Mouse (Mus musculus) CH12.LX (cell line): ENCODE measurements around the gene Gpank1. TPM values are rescaled to one million over a fixed set of nuclear protein-coding genes. Genes with fewer than 3 reads are reported as not detected.

ENCODE experiments used
- DNase-seq: peaks from one replicate; pipeline ENCODE4 v3.0.0-alpha.2; 2013; ENCODE audit errors: extremely low read depth
- H3K27ac ChIP-seq: 2 replicates; pipeline ENCODE4 v1.5.1; 2012; ENCODE audit warnings: low read depth, mild to moderate bottlenecking, control low read depth, moderate library complexity; ENCODE audit not compliant: insufficient read depth
- H3K27me3 ChIP-seq: replicated peaks from 2 replicates; pipeline ENCODE3; 2012; ENCODE audit warnings: inconsistent platforms
- H3K36me3 ChIP-seq, 2 experiments: replicated peaks in 1 of 2; 2 replicates each; pipeline versions ENCODE3 to v1.6.1; 2012; ENCODE audit warnings: inconsistent platforms in 1 of 2, low read length in 1 of 2, mild to moderate bottlenecking in 1 of 2, mixed read lengths in 1 of 2, moderate library complexity in 1 of 2; ENCODE audit not compliant: control insufficient read depth in 1 of 2, insufficient read depth in 1 of 2
- H3K4me1 ChIP-seq, 2 experiments: 2 replicates each; pipeline ENCODE4 v1.6.1; 2012; ENCODE audit warnings: inconsistent platforms in 1 of 2, moderate library complexity in 1 of 2; ENCODE audit not compliant: insufficient read depth in 2 of 2, control insufficient read depth in 1 of 2
- H3K4me2 ChIP-seq: 2 replicates; pipeline ENCODE4 v1.6.1; 2012; ENCODE audit warnings: low read depth, mild to moderate bottlenecking, control low read depth; ENCODE audit not compliant: poor library complexity, insufficient read depth, severe bottlenecking
- H3K4me3 ChIP-seq, 3 experiments: fragments of 150-350 bp in 1 of 3; sonication (generic) in 1 of 3; replicated peaks in 1 of 3; 2 replicates each; pipeline versions ENCODE3 to v1.5.1; 2011 to 2012; ENCODE audit warnings: low read depth in 2 of 3, low read length in 2 of 3, mild to moderate bottlenecking in 2 of 3, moderate library complexity in 2 of 3, control low read depth in 1 of 3, improper control_type of control experiment in 1 of 3, inconsistent platforms in 1 of 3, mixed read lengths in 1 of 3; ENCODE audit not compliant: poor library complexity in 1 of 3
- H3K79me2 ChIP-seq: replicated peaks from 2 replicates; pipeline ENCODE4 v1.6.1; 2012; ENCODE audit warnings: mild to moderate bottlenecking, moderate library complexity; ENCODE audit not compliant: control insufficient read depth, poor library complexity, insufficient read depth, severe bottlenecking; ENCODE audit errors: extremely low read depth
- H3K9ac ChIP-seq: 2 replicates; pipeline ENCODE4 v1.6.1; 2012; ENCODE audit warnings: low read depth, mild to moderate bottlenecking, control low read depth, moderate library complexity; ENCODE audit not compliant: insufficient read depth
- H3K9me3 ChIP-seq: replicated peaks from 2 replicates; pipeline ENCODE3; 2012; ENCODE audit warnings: low read length, inconsistent platforms, mixed read lengths
- CHD1 ChIP-seq: IDR thresholded peaks from 2 replicates; pipeline ENCODE4 v1.6.1; 2012; ENCODE audit warnings: low read depth, low read length, improper control_type of control experiment, inconsistent platforms
- CTCF ChIP-seq, 2 experiments: IDR thresholded peaks in 1 of 2; conservative IDR thresholded peaks in 1 of 2; 2 replicates each; pipeline ENCODE4 v1.5.1; 2011 to 2012; ENCODE audit warnings: low read depth in 2 of 2, low read length in 2 of 2, improper control_type of control experiment in 1 of 2, inconsistent platforms in 1 of 2, mild to moderate bottlenecking in 1 of 2, moderate library complexity in 1 of 2
- E2F4 ChIP-seq: IDR thresholded peaks from 2 replicates; pipeline ENCODE4 v1.6.1; 2011; ENCODE audit warnings: low read depth, low read length, improper control_type of control experiment; ENCODE audit not compliant: insufficient replicate concordance
- ELF1 ChIP-seq: IDR thresholded peaks from 2 replicates; pipeline ENCODE4 v1.6.1; 2014; ENCODE audit warnings: low read depth, mild to moderate bottlenecking, inconsistent platforms, low read length, improper control_type of control experiment
- HCFC1 ChIP-seq: IDR thresholded peaks from 2 replicates; pipeline ENCODE4 v1.6.1; 2012; ENCODE audit warnings: low read depth, mild to moderate bottlenecking, inconsistent platforms, low read length, improper control_type of control experiment
- KAT2A ChIP-seq: IDR thresholded peaks from 2 replicates; pipeline ENCODE4 v1.6.1; 2012; ENCODE audit warnings: low read length, improper control_type of control experiment, inconsistent platforms; ENCODE audit not compliant: insufficient replicate concordance
- MAX ChIP-seq: IDR thresholded peaks from 2 replicates; pipeline ENCODE4 v1.6.1; 2011; ENCODE audit warnings: low read length, improper control_type of control experiment
- MYC ChIP-seq: IDR thresholded peaks from 2 replicates; pipeline ENCODE4 v1.6.1; 2011; ENCODE audit warnings: low read depth, mild to moderate bottlenecking, improper control_type of control experiment, low read length
- NELFE ChIP-seq: IDR thresholded peaks from 2 replicates; pipeline ENCODE4 v1.6.1; 2011; ENCODE audit warnings: low read depth, low read length, improper control_type of control experiment
- PAX5 ChIP-seq: IDR thresholded peaks from 2 replicates; pipeline ENCODE4 v1.6.1; 2012; ENCODE audit warnings: low read length, inconsistent platforms, mixed read lengths
- RAD21 ChIP-seq: IDR thresholded peaks from 2 replicates; pipeline ENCODE4 v1.6.1; 2011; ENCODE audit warnings: low read depth, mild to moderate bottlenecking, low read length, improper control_type of control experiment, moderate library complexity
- TBP ChIP-seq: conservative IDR thresholded peaks from 2 replicates; pipeline ENCODE4 v1.6.1; 2011; ENCODE audit warnings: low read depth, low read length, improper control_type of control experiment
- ZNF384 ChIP-seq: IDR thresholded peaks from 2 replicates; pipeline ENCODE4 v1.6.1; 2012; ENCODE audit warnings: low read depth, low read length, improper control_type of control experiment, inconsistent platforms
- dilution Hi-C: fragments of 300-500 bp; cut with MboI; formaldehyde crosslinking; loops from 2 replicates; pipeline ENCODE4 v1.14.3; 2020; ENCODE audit warnings: low sequenced_read_pairs; ENCODE audit not compliant: extremely low pct_unique_long_range_greater_than_20kb, extremely low pct_ligation_motif_present
- in situ Hi-C: fragments of 300-500 bp; cut with MboI; formaldehyde crosslinking; loops from 3 replicates; pipeline ENCODE4 v1.14.3; 2019; ENCODE audit warnings: low sequenced_read_pairs, low pct_ligation_motif_present, low pct_unique_long_range_greater_than_20kb, mixed read lengths
- polyA plus RNA-seq: library from polyadenylated mRNA; unstranded; fragments of >175 nt; gene quantifications from 2 replicates; pipeline ENCODE4 v1.2.1, GENCODE M21; 2012; ENCODE audit warnings: low read depth; ENCODE audit not compliant: insufficient read length
- total RNA-seq, 2 experiments: library from RNA; depleted of rRNA; stranded (reverse); fragments of 300-350 nt in 1 of 2; fragments of >200 nt in 1 of 2; gene quantifications; 2 replicates each; pipeline ENCODE4 v1.2.3; 2012 to 2014

The Gpank1 gene
- total and polyA plus RNA-seq, 3 experiments, result 32.6 to 43.0 (median 33.6) TPM

DNA sequence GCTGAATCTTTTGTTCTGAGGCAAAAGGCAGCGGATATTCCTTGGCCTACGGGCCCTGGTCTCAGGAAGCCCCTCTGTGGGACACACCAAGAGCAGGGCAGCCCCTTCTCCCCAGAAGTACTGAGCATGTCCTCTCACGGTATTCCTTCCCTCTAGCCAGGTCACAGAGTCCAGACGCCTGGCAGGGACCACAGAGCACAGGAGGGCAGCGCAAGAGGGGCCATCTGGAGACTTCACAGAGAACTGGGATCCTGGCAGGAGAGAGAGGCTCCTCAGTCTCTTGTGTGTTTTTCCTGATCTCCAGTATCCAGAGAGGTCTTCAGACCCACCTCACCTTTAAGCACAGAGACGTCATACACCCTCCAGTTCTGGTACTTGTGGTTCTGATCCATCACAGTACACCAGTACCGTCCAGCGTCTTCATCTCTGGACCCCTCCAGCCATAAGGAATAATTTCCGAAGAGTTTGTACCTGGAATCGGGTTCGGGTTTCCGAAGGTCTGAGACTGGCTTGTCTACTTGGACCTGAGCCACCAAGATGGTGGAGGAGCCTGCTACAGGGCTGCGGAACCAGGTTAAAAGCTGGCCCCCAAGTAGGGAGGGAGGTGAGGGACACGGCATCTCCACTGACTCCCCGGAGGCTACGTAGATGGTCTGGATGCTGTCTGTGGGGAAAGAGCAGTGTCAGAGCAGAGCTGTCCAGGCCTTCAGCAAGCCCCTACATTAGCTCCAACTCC, 38.2 kb upstream of the Gpank1 start:
- Histone ChIP-seq H3K4me1 (peaks cover 13 to 22% of the 10 kb centered on the region in 2 experiments), H3K4me2 (no peak overlapping the region), H3K9ac (no peak overlapping the region), H3K27me3 (peaks cover 17% of the 10 kb centered on the region)
- dilution Hi-C loops, result no loop called here
- TF ChIP-seq HCFC1, result no peak
- TF ChIP-seq TBP, result no peak
- TF ChIP-seq MAX, result no peak
- TF ChIP-seq RAD21, result no peak
- TF ChIP-seq CHD1, result no peak
- TF ChIP-seq MYC, result no peak
- no peak for TF ChIP-seq ELF1
- TF ChIP-seq PAX5, result no peak
- TF ChIP-seq NELFE, result no peak
- no peak for TF ChIP-seq CTCF (conservative IDR thresholded peaks at IDR 0.05 in 1 of 2, IDR thresholded peaks at IDR 0.05 in 1 of 2; ENCODE audit: low read depth in 2 of 2, low read length in 2 of 2)
- TF ChIP-seq E2F4, result no peak
- TF ChIP-seq, all 38 proteins: peak for 0
- H3K79me2 ChIP-seq, result no peaks in the 10 kb centered on the region
- no peak overlapping the region for H3K27ac ChIP-seq
- in situ Hi-C loops, result no loop called here
- no peaks in the 10 kb centered on the region for H3K9me3 ChIP-seq
- no peak overlapping the region for H3K4me3 ChIP-seq
- no peaks in the 10 kb centered on the region for H3K36me3 ChIP-seq
- DNase-seq, result no peak

DNA sequence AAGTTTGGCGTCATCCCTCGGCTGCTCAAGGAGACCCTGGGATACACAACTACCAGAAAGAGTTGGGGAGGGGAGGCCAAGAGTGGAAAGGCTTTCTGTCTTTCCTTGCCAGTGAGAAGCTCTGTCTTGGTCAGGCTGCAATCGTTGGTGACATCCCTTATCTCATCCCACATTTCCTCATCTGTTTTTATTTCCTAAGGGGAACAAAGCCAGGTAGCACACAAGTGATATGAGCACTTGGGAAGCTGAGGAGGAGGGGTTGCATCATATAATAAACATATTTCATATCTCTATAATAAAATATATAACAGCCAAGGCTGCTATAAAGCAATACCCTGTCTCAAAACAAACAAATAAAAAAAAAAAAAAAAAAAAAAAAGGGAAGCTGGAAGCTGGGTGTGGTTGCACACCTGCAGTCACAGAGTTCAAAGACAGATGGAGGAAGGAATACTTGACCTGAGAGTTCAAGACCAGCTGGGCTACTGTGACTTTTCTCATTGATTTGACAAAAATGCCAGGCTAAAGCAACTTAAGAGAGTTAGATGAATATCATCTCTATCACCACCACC, 37.2 kb upstream of the Gpank1 start:
- Histone ChIP-seq H3K4me1 (peaks cover 12 to 22% of the 10 kb centered on the region in 2 experiments), H3K9me3 (no peaks in the 10 kb centered on the region), H3K4me3 (no peak overlapping the region), H3K27ac (no peak overlapping the region), H3K4me2 (no peak overlapping the region), H3K27me3 (peaks cover 17% of the 10 kb centered on the region), H3K36me3 (no peaks in the 10 kb centered on the region), H3K79me2 (no peaks in the 10 kb centered on the region), H3K9ac (no peak overlapping the region)
- no peak for DNase-seq
- in situ Hi-C loops (no loop called here), dilution Hi-C loops (no loop called here)
- TF ChIP-seq ZNF384 (peak; percentile 44), PAX5 (no peak), KAT2A (no peak)
